Mouse (Mus musculus) urinary bladder, postnatal 36 days (tissue): ENCODE measurements around the gene Hnrnpf.
A peak's percentile ranks its signal among the peaks of the same experiment; 100 is the strongest.
"Not testable (repeated sequence)": the region's sequence is repeated elsewhere in the genome, so short reads cannot be mapped to it uniquely, and the experiment has no call there.

Experiments
- DNase-seq, 2 experiments: peaks; one replicate each; pipeline ENCODE4 v3.0.0; 2022; ENCODE audit warnings: low spot score in 2 of 2, mixed read lengths in 1 of 2

The Hnrnpf gene

DNA sequence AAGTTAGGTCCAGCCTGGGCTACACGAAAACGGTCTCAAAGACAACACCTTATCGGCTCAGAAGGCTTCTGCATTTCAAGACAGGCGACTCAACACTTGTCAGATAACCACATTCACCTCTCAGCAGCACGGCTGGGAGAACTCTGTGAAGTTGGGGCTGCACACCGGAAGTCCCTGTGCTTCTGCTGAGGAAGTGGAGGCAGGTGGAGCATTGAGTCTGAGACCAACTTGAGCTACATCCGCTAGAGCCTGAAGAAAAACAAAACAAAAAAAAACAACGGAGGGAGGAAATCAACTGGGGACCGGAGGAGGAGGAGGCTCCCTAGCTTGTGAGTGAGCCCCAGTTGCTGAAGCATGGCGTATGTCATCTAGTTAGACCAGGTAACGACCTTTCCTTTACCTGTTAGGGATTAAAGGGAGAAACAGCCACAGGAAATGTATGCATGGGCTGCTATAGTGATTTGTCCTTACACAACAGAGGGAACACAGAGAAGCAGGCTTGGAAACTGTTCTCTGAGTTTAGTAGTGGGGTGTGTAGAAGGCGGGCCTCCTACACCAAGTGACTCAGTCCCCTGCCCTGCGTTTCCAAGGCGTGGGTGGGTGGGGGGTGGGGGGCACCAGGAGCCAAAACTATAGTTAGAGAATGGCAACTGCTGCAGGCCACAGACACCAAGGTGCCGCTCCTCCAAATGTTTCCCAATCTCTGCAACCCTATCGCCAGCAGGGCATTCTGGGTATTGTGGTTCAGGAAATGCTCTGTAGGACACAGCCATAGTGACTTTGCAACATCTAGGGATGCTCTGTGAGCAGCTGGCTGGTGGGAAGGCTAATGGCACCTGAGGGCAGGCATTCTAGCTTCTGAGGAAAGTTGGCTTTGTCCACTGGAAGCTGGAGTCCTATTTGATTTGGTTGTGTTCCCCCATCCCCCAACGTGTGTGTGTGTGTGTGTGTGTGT, at the start of gene Hnrnpf:
Gene Hnrnpf (plus strand): TSS at position 199 of the 955 bp plus-strand sequence.
- DNase-seq: no peak

DNA sequence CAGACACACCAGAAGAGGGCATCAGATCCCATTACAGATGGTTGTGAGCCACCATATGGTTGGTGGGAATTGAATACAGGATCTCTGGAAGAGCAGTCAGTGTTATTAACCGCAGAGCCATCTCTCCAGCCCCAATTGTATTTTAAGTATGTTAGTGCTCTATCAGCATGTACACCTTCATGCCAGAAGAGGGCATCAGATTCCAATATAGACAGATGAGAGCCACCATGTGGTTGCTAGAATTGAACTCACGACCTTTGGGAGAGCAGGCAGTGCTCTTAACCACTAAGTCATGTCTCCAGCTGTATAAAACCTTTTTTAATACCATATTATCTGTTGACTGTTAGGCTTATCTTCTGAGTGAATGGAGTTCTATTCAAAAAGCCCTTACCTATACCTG, 48.4 kb upstream of the Hnrnpf start:
- no peak for DNase-seq

DNA sequence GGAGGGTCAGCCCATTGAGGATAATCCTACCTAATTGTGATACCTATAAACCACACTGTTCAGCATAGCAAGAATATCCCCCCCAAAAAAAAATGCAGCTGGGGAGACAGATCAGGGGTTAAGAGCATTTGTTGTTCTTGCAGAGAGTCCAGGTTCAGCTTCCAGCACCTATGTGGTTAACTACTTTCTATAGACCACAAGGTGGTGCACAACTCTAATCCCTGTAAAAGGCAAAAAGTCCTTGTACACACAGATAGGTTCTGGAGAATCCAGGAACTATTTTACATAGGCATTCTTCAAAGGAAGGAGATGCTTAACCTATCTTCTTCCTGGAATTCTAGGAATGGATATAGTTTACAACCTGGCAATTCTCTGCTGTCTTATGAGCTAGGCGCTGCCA, 42.1 kb upstream of the Hnrnpf start:
- DNase-seq: no peak

DNA sequence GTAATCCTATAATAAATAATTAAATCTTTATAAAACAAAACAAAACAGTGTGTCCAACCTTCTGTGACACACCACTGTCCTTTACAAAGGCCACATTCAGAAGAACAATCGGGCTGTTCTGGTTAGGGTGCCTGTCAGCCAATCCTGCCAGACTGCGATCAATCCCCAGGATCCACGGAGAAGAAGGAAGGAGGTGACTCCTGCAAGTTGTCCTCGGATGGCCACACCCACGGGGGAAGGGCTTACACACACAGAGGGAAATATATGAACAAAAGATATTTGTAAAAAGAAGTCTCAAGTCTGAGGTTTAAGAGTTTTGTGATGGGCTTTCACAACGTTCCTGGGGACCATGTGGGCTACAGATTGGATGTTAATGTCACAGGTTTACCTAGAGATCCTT, 38.3 kb upstream of the Hnrnpf start, which contains the start of gene Zfp239:
Gene Zfp239 (plus strand): TSS at position 253 of the 400 bp plus-strand sequence.
- no peak for DNase-seq

DNA sequence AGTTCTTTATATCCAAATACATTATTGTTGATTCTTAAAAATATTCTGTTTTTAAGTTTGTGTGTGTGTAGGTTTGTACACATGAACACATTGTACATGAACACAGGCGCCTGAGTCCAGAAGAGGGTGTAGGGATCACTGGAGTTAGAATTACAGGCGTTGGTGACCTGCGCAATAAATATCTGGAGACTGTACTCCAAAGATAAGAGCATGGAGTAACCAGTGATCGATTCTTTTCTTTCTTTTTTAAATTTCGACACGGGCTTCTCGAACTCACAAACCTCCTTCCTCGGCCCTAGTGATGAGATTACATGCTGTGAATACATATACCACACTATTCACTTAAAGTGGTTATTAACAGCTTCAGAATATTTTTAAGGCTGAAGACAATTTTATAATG, 37.7 kb upstream of the Hnrnpf start:
- DNase-seq: no peak

DNA sequence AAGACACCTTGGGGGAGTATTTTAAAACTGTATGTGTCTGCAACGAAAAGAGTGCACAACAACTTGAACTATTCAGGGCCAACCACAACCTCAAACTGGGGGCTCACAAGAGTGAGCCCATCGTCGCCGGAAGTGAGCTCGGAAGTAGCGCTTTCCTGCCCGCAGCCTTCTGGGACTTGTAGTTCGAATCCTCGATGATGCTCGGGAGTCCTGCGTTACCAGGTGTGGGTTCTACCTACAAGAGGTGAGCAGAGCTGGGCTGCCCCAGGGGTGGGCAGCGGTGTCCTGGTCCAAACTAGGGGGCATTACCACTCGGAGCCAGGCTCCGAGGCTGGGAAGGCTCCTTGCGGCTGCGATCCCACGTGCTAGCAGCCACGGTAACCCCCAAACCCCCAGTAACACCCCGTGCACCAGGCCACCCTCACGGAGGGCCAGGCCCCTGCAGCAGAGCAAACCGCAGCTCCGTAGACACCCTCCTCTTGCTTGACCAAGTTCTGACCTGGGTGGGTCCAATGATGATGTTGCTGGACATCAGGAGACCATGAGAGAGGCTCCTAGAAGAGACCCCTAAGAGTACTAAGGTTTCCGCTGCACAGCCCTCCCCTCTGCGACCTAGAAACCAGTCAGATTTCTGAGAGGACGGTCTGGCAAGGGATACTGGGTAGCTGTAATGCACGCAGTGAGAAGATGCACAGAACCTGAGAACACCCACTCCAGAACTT, 37.1 kb upstream of the Hnrnpf start:
- peak in 1 of 2 experiments; percentile 25 for DNase-seq

DNA sequence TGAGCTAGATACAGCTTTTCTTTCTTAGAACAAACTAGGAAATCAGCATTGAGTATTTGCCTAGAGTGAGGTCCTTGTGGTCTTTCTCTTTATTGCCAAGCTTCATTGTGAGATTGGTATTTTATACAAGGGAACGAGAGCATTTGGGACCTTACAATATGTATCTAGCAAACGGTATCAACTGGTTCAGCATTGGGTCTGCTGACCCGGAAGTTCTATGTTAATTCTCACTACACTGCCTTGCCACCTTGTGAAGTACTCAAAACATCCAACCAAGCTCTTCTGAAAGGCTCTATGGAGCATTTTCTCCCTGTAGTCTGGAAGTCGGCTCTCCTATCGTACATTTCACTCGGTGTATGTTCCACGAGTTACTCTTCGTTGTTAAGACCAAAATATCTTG, 36.4 kb upstream of the Hnrnpf start:
- DNase-seq: no peak

DNA sequence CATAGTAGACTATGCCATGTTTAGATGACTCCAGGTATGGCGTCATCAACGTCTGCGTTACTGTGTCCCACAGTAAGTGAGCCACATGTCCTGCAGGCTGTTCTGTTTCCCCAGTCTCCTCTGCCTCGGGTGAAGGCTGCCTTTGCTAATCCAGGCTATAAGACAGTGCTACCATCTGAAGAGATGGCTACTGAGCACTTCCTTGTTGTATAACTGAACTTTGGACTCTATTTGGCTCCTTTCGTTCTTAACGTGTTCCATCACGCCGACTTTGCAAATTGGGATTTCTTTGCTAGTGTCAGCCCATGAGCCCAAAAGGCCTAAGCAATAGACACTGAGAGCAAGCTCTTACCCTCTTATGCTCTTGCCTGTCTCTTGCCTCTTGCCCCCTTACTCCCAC, 31.9 kb upstream of the Hnrnpf start:
- DNase-seq: no peak

DNA sequence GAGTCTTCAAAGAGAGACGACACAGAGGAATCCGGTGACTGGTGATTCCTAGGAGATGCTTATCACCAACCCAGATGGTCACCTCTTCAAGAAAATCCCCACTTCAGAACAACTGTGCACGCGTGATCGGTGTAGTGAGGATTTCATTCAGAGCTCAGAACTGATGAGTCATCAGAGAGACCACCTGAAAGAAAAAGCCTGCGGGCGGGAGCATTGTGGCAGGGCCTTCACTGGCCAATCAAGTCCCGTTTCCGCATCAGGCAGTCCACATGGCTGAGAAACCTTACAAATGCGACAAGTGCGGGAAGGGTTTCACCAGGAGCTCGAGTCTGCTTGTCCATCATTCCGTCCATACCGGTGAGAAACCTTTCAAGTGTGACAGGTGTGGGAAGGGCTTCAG, 29.1 kb upstream of the Hnrnpf start:
- DNase-seq: no peak

DNA sequence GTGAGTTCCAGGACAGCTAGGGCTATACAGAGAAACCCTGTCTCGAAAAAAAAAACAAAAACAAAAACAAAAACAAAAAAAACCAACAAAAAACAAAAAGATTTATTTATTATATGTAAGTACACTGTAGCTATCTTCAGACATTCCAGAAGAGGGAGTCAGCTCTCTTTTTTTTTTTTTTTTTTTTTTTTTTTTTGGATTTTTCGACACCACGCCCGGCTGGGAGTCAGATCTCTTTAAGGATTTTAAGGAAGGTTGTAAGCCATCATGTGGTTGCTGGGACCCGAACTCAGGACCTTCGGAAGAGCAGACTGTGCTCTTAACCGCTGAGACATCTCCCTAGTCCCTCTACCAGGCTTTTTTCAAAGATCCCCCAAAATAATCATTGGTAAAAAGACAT, 26.7 kb upstream of the Hnrnpf start:
- DNase-seq: not testable (repeated sequence)

DNA sequence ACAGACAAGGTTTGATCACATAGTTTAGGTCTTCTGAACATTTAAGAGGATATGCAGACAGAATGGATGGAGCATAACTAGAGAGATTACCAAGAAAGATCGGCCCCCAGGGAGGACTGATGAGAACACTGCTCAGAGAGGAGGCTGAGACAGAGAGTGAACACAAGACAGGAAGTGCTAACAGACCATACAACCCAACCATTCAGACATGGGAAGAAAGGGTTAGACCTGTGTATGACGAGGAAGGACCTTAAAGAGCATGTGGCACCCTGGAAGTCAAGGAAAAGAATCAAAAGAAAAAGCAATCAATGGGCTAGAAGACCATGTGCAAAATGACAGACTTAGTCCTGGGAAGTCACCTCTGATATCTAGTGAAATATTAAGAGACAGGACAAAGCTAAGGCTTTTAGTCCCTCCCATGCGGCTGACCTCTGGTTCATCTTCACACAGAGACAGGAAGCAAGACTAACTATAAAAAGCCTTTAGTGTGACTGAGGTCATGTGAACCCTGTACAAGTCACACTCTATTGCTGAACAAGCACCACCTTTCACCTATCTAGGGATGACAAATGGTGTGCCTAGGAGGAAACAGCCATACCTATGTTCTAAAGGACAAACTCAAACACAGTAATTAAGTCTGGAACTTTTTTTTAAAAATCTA, 25.4 kb upstream of the Hnrnpf start:
- DNase-seq: no peak

DNA sequence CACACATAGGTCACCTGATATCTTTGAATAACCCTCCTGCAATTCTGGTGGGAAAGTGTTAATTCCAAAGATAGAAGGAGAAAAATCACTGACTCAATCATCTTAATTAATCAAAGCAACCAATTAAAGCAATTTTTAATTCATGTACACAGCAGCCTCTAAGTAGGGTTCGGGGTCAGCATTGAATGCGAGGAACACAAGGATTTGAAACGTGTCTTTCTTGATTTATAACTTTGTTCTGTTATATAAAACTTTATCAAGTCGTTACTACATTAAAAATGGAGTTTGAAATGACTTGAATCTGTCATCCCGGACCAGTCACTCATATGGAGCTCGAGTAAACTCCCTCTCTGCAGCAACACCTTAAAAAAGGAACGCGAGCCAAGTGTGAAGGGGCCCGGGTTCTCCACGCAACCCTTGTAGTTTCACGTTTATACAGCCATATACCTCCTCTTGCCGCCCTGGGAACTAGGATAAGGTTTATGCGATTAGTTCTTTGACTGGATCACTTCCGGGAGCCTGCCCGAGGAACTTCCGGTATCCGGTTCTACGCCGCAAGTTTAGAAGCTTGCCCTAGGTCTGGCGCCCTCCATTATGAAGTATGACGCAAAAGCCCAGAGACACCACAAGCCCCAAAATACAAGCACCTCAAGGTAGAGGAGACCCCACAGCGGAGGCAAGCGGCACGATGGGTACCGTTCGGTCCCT, 21.3 kb upstream of the Hnrnpf start:
- DNase-seq: peak in 1 of 2 experiments; percentile 90

DNA sequence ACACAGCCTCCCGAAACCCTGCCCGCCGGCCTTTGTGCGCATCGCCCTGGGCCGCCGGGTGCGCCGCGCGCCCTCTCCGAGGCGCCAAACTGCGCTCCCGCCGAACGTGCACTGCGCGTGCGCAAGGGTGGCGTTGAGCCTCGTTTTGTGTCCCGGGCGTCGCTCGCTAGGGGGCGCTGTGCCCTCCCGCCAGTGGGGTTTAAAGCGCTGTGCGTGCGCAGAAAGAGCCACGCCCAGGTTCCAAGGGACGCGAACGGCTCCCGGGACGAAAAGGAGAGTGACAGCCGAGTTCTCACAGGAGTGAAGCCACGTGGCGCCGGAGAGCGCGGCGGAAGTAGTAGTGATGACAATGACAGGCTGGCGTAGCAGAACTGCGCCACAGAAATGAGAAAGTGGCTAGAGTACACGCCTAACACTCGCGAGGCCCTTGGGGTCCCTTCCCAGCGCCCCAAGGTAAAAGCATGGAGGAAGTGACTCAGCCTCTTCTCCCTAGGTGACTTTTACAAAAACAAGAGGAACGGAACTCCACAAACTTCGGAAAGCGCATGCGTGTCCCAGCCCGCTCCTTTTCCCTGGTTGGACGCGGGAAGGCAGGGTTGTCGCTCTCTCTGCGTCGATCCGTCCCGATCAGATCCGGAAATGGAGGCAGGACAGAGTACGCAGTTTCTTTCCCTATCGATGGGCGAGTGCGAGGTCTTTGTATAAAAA, 20.6 kb upstream of the Hnrnpf start:
- peak; percentile 99 for DNase-seq

DNA sequence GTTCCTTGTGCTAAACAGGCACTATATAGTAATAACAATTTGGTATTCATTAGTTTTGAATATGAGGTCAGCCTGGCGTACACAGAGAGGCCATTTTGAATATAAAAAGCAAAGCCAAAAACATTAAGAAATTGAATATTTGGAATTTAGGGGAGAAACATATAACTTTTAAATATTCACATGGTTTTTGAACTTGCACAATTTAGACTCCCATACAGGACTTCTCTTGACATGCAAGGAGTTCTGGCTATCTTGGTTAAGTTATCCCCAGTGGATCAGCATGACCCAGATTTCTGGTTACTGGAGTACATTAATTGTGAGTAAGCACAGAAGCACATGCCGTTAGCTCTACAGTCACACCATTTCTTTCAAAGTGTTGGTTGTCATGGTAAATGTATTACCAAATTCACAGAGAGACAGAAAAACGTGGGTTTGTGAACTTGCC, 19.7 kb upstream of the Hnrnpf start:
- no peak for DNase-seq

DNA sequence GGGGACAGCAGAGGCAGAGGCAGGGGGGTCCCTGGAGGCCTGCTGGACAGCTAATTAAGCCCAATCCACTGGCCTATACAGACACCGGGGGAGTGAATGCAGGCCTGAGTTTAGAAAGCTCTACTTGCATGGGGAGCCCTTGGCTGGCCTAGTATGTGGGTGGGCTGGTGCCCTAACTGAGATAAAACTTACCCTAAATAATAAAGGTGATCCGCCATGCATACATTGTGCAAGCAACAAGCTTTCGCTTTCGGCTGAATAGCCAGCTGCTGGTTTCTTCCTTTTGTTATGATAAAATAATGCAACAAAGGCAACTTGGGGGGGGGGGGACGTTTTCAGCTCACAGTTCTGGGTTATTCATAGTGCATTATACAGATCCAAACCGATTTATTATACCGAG, 18.9 kb upstream of the Hnrnpf start:
- DNase-seq: no peak

DNA sequence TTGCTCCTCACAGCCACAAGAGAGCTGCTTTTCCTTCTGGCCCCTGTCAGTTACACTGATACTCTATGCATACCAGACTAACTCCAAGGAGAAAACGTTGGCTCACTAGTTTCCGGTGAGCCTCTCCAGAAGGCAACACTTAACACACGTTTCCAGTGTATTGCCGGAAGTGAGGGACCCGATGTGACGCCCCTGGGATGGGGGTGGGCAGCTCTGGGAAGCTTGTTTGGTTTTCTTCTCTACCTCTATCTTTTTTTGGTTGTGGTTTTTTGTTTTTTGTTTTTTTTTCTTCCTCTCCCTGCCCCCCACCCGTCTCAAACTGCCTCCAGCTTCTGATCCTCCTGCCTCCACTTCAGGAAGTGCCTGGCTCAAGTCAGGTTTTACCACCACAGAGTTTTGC, 18.1 kb upstream of the Hnrnpf start:
- no peak for DNase-seq

DNA sequence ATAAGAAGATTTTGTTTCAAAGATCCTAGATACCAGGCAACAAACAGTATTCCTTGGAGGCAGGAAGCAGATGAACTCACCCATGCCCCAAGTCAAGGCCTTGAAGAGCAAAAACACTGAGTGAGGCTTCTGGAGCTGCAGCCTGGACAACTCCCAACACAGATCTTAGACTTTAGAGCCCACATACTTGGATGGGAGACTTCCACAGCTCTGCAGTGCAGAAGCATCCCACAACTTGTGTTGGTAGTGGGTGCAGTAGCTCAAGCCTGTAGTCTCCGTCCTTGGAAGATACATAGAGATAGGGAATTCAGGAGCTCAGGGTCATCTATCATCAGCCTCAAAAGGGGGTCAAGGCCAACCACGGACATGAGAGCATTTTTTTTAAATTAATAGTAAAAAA, 14.2 kb upstream of the Hnrnpf start:
- DNase-seq: no peak

DNA sequence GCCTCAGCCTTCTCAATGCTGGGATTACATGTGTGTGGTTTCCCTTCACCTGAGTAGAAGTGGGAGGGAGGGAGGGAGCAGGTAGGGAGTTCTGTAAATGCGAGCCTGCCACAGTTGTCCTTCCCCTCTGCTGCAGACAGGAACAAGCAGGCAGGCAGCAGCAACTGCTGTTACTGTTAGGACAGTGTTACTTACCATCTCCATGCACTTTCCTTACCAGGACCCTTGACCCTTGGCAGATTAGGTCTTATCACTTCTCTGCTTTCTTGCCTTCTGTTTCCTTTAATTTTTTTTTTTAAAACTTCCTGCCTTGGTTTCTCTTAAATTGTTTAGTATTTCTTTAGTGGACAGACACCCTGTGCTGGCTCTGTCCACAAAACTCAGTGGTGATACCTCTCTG, 12.1 kb upstream of the Hnrnpf start:
- no peak for DNase-seq

DNA sequence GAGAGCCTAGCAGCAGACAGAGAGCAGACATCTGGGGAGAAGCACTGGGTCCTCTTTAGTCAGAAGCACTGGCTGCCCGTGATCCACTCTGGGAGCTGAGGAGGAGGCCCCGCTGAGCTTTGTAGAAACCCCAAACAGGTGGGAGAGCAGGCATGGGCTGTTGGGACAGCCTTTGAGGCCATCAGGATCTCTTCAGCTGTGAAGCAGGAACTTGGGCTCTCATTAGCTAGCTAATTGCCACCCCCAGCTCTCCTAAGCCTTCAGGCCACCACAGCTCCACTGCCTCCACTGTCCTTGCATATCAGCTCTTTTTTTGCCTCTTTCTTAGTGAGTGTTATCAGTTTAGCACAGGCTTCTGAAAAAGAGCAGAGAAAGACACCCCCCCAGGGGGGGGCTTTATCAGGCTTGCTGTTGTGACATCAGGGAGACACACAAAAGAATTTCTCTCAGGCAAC, 11.5 kb upstream of the Hnrnpf start:
- no peak for DNase-seq

DNA sequence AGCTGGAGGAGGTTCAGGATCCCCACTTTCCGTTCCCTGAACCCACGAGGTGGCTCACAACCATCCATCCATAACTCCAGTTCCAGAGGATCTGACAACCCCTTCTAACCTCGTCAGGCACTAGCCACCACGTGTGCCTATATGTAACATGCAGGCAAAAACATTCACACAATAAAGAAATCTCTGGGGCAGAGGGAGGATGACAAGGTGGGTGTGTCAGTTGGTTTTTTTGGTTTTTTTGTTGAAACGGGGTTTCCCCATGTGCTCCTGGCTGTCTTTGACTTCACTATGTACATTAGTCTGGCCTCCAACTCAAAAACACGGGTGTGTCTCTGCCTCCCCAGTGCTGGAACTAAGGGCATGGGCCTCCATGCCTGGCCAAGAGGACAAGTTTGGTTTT, 9.9 kb upstream of the Hnrnpf start:
- DNase-seq: no peak
